Mouse (Mus musculus): ENCODE data around the gene Slc4a7. TPM values are rescaled to one million over a fixed set of nuclear protein-coding genes. Genes with fewer than 3 reads are reported as not detected.

Gene Slc4a7
- polyA plus RNA-seq, 1 experiment from 2014 or later = 18.6 TPM

Other genes with a start within 250 kb of the Slc4a7 start
- 0.04 TPM in 1 of 2 replicates, not detected in the other for gene Nek10, start 101.1 kb downstream of the Slc4a7 start, polyA plus RNA-seq (2014; fragmentation: Nextera tagmentation; extraction: Ambion mirVana)